Mouse (Mus musculus) E14TG2a.4 (cell line): ENCODE results near the gene Ngfr.

Source experiments
- H3K27me3 ChIP-seq: 2 replicates; pipeline ENCODE4 v1.6.1; 2014; ENCODE audit warnings: low read length, control low read depth; ENCODE audit not compliant: insufficient read depth
- H3K36me3 ChIP-seq: 2 replicates; pipeline ENCODE4 v1.6.1; 2014; ENCODE audit warnings: low read length, control low read depth; ENCODE audit not compliant: insufficient read depth
- H3K4me1 ChIP-seq: replicated peaks from 2 replicates; pipeline ENCODE4 v1.6.1; 2014; ENCODE audit warnings: low read depth, low read length, control low read depth
- H3K4me3 ChIP-seq: replicated peaks from 2 replicates; pipeline ENCODE4 v1.5.1; 2014; ENCODE audit warnings: mild to moderate bottlenecking, low read length
- H3K9me3 ChIP-seq: 2 replicates; pipeline ENCODE4 v1.6.1; 2014; ENCODE audit warnings: low read length, control low read depth
- CTCF ChIP-seq: conservative IDR thresholded peaks from 2 replicates; pipeline ENCODE4 v1.5.1; 2014; ENCODE audit warnings: low read length
- NANOG ChIP-seq: IDR thresholded peaks from 2 replicates; pipeline ENCODE4 v1.6.1; 2014; ENCODE audit warnings: borderline replicate concordance, low read length, mixed read lengths
- POU5F1 ChIP-seq: IDR thresholded peaks from 2 replicates; pipeline ENCODE4 v1.6.1; 2014; ENCODE audit warnings: low read length, borderline replicate concordance

Gene Ngfr

GRCm38 (mm10) chr11:95569908-95570307 is 17.6 kb downstream of the Ngfr start:
- H3K4me1 ChIP-seq = peaks cover 68% of the 10 kb centered on the region
- H3K36me3 ChIP-seq = peaks cover 47% of the 10 kb centered on the region
- peaks cover 8% of the 10 kb centered on the region; the same call in 1 of the 2 replicates for H3K27me3 ChIP-seq
- H3K9me3 ChIP-seq = no peaks in the 10 kb centered on the region
- H3K4me3 ChIP-seq = no peak overlapping the region; the same call in 1 of the 2 replicates
- TF ChIP-seq CTCF (no peak), POU5F1 (no peak), NANOG (no peak)

GRCm38 (mm10) chr11:95567936-95568715 is 19.4 kb downstream of the Ngfr start:
- Histone ChIP-seq H3K27me3 (peaks cover 8% of the 10 kb centered on the region; the same call in 1 of the 2 replicates), H3K4me1 (peaks cover 76% of the 10 kb centered on the region), H3K9me3 (no peaks in the 10 kb centered on the region), H3K36me3 (peaks cover 33% of the 10 kb centered on the region), H3K4me3 (no peak overlapping the region)
- no peak for TF ChIP-seq CTCF
- TF ChIP-seq POU5F1 = no peak
- no peak for TF ChIP-seq NANOG

DNA sequence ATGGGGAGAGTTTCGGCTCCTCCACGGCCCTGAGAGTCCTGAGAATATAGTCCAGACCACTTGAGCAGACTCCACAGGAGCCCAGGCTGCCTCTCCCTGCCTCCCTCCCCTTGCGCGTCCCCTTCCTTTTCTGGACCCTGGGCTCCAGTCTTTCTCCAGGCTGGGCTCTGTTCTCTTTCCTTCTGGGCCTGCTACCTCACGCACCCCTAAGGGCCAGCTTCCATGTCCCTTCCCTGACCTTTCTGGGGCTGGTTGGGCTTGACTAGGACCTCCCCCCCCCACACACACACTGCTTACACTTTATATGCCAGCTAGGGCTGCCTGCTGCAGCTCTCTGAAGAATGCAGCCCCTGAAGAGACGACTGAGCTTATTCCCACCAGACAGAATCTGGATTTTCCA is 20.2 kb downstream of the Ngfr start:
- Histone ChIP-seq H3K27me3 (peaks cover 8% of the 10 kb centered on the region; the same call in 1 of the 2 replicates), H3K9me3 (no peaks in the 10 kb centered on the region), H3K36me3 (peaks cover 26% of the 10 kb centered on the region), H3K4me3 (peak overlapping the region; percentile 17; the same call in 1 of the 2 replicates), H3K4me1 (peaks cover 76% of the 10 kb centered on the region)
- no peak for TF ChIP-seq NANOG
- TF ChIP-seq POU5F1 = no peak
- no peak for TF ChIP-seq CTCF

DNA sequence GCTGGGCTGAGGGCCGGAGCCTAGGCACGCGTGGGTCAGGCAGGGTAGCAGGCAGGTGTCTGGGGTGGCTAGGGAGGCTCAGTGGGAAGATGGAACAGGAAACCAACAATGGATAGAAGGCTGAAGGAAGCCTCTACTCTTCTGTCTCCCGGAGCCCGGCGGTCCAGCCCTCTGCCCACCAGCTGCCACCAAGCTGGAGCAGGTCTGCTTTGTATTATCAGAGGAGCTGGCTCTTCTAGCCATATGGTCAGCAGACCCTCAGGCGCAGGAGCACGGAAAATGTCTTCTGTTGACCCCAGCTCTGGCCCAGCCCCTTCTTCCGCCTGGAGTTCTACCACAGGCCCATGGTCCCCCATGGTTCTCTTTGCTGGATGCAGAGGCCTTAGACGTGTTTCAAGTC is 22.2 kb downstream of the Ngfr start:
- no peaks in the 10 kb centered on the region for H3K9me3 ChIP-seq
- peak overlapping the region; percentile 43; the same call in 1 of the 2 replicates for H3K4me3 ChIP-seq
- peaks cover 65% of the 10 kb centered on the region for H3K4me1 ChIP-seq
- peaks cover 6% of the 10 kb centered on the region for H3K36me3 ChIP-seq
- H3K27me3 ChIP-seq = peaks cover 8% of the 10 kb centered on the region; the same call in 1 of the 2 replicates
- TF ChIP-seq POU5F1 = no peak
- TF ChIP-seq CTCF = no peak
- TF ChIP-seq NANOG = no peak

GRCm38 (mm10) chr11:95563849-95564248 is 23.7 kb downstream of the Ngfr start:
- TF ChIP-seq CTCF (peak; percentile 36), POU5F1 (no peak)
- peaks cover 8% of the 10 kb centered on the region; the same call in 1 of the 2 replicates for H3K27me3 ChIP-seq
- no peaks in the 10 kb centered on the region for H3K36me3 ChIP-seq
- H3K4me3 ChIP-seq = no peak overlapping the region
- no peaks in the 10 kb centered on the region for H3K9me3 ChIP-seq
- peaks cover 53% of the 10 kb centered on the region for H3K4me1 ChIP-seq

GRCm38 (mm10) chr11:95560773-95561172 is 26.8 kb downstream of the Ngfr start:
- no peaks in the 10 kb centered on the region for H3K27me3 ChIP-seq
- no peak overlapping the region for H3K4me3 ChIP-seq
- H3K4me1 ChIP-seq = peaks cover 60% of the 10 kb centered on the region
- no peaks in the 10 kb centered on the region for H3K36me3 ChIP-seq
- H3K9me3 ChIP-seq = no peaks in the 10 kb centered on the region
- TF ChIP-seq CTCF (no peak), POU5F1 (no peak), NANOG (no peak)

DNA sequence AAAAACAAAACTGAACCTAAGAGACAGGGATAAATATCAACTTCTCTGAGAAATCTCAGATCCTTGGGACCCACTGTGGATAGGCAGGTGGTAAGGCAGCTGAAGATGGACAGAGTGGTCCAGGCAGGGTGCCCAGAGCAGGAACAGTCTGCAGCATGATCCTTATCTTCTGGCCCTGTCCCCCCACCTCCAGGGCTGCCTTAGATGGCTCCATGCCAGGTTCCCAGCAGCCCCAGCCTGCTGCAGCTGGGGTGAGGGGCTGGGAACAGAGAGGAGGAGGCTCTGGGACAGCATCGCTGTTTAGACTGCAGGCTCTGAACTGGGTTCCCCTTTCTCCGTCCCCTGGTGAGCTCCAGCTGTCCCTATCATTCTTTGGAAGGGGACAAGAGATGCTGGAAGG is 27.8 kb downstream of the Ngfr start:
- Histone ChIP-seq H3K9me3 (no peaks in the 10 kb centered on the region), H3K4me3 (no peak overlapping the region), H3K4me1 (peaks cover 59% of the 10 kb centered on the region), H3K27me3 (no peaks in the 10 kb centered on the region), H3K36me3 (no peaks in the 10 kb centered on the region)
- TF ChIP-seq NANOG (no peak), CTCF (no peak), POU5F1 (no peak)

DNA sequence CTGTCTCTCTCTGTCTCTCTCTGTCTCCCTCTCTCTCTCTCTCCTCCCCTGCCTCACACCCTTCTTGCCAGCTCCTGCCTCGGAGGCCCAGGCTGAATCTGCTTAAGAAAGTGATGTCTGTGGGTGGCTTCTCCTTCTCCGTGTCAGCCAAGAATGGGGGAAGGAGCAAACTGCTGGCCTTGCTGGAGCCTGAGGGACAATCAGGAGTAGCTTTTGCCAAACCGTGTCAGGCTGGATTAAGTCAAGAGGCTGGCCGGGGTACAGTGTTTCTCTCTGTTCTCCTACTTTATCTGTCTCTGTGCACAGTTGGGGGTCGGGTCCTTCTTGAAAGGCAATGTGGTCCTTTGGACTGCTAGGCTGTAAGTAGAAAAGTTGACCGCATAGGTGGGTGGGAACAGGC is 29.8 kb downstream of the Ngfr start:
- no peaks in the 10 kb centered on the region for H3K27me3 ChIP-seq
- TF ChIP-seq NANOG = no peak
- no peak for TF ChIP-seq POU5F1
- no peak for TF ChIP-seq CTCF
- no peaks in the 10 kb centered on the region for H3K9me3 ChIP-seq
- no peaks in the 10 kb centered on the region for H3K36me3 ChIP-seq
- peaks cover 53% of the 10 kb centered on the region for H3K4me1 ChIP-seq
- 0 out of 2 replicates have a peak overlapping the region, but pooled peaks have one; percentile 1 for H3K4me3 ChIP-seq

GRCm38 (mm10) chr11:95557032-95557431 is 30.5 kb downstream of the Ngfr start:
- H3K27me3 ChIP-seq = no peaks in the 10 kb centered on the region
- H3K4me1 ChIP-seq = peaks cover 53% of the 10 kb centered on the region
- H3K36me3 ChIP-seq = no peaks in the 10 kb centered on the region
- H3K9me3 ChIP-seq = no peaks in the 10 kb centered on the region
- TF ChIP-seq CTCF (no peak), NANOG (no peak), POU5F1 (no peak)
- 0 out of 2 replicates have a peak overlapping the region, but pooled peaks have one; percentile 1 for H3K4me3 ChIP-seq
